Mouse (Mus musculus) brain, embryonic 14.5 days (tissue): ENCODE measurements at regions not wholly inside any gene's neighbourhood (a gene's known extent, or its start where the extent isn't known, plus 50 kb on each side); places are given as distances from the start of the nearest gene placed in this dataset.

ENCODE experiments used
- CTCF ChIP-seq: fragments of 200-500 bp; IDR thresholded peaks from 2 replicates; pipeline ENCODE4 v1.5.1; 2012; ENCODE audit warnings: inconsistent platforms, mild to moderate bottlenecking, moderate library complexity, borderline replicate concordance; ENCODE audit not compliant: insufficient read depth, insufficient read length; ENCODE audit errors: extremely low read depth
- POLR2A ChIP-seq: fragments of 200-500 bp; IDR thresholded peaks from 2 replicates; pipeline ENCODE4 v1.6.1; 2012; ENCODE audit warnings: mild to moderate bottlenecking, inconsistent platforms, borderline replicate concordance; ENCODE audit not compliant: poor library complexity, insufficient read depth, insufficient read length, severe bottlenecking; ENCODE audit errors: extremely low read depth

- TF ChIP-seq POLR2A (no peak), CTCF (no peak)
These were observed 360.8 kb upstream of the Ptger4 start for GRCm38 (mm10) chr15:5604732-5605266.
